Mouse (Mus musculus) heart, adult 9 months (tissue): ENCODE data around the gene Plcb3.

Experiments
- DNase-seq, 2 experiments: peaks; one replicate each; pipeline ENCODE4 v3.0.0; 2022; ENCODE audit warnings: low spot score in 2 of 2

Plcb3 gene

GRCm38 (mm10) chr19:6975537-6976521 lies at the start of gene Plcb3:
Plcb3 (minus strand) TSS chr19:6976470.
- peak in 1 of 2 experiments; percentile 63 for DNase-seq

DNA sequence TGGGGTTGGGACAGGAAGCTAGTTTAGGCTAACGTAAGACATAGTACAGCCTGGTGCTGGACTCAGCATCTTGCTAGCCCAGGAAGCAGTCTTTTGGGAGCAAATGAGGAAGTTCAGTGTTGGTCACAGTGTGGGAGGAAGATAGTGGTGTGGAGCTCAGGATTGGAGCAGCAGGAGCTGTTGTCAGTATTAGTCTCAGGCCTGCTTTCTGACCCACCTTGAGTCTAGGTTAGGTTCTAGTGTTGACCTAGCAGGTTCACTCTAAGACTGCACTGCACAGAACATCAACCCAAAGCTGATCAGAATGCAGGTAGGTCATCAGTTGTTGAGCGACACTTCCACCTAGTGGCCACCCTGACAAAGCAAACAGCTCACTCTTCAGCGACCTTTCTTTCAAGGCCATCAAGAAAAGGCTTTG lies 44.0 kb upstream of the Plcb3 start:
- peak; percentile 41 to 46 for DNase-seq

DNA sequence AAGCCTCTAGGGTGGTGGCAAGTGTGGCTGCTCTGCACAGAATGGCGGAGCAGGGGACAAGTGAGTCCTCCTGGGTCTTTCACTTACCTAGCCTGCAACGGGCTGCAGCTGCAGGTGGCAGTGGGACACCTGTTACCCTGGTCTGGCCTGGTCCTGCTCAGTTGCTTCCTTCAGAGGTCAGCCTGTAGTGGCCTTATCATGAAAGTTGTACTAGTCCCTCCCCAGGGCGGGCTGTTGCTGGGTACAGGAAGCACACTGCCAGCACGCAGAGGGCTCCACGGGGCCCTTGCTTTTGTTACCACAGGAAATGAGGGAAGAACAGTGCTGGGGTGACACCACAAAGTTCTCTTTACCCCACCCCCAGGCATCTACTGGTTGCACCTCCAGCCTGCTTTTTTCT lies 42.9 kb upstream of the Plcb3 start, which contains the start of gene Fermt3:
Gene Fermt3 (minus strand): TSS at position 279 of the 400 bp plus-strand sequence.
- peak; percentile 48 to 69 for DNase-seq

GRCm38 (mm10) chr19:7018546-7018945 lies 42.3 kb upstream of the Plcb3 start:
- DNase-seq = no peak

GRCm38 (mm10) chr19:7017541-7018457 lies 41.5 kb upstream of the Plcb3 start:
- no peak for DNase-seq

GRCm38 (mm10) chr19:7014481-7015135 lies 38.3 kb upstream of the Plcb3 start:
- no peak for DNase-seq

- no peak for DNase-seq
Measured at GRCm38 (mm10) chr19:7013984-7014383, 37.7 kb upstream of the Plcb3 start.

- no peak for DNase-seq
Measured at GRCm38 (mm10) chr19:7012426-7012825, 36.2 kb upstream of the Plcb3 start.

- no peak for DNase-seq
Measured at GRCm38 (mm10) chr19:7006892-7007593, 30.8 kb upstream of the Plcb3 start.

DNA sequence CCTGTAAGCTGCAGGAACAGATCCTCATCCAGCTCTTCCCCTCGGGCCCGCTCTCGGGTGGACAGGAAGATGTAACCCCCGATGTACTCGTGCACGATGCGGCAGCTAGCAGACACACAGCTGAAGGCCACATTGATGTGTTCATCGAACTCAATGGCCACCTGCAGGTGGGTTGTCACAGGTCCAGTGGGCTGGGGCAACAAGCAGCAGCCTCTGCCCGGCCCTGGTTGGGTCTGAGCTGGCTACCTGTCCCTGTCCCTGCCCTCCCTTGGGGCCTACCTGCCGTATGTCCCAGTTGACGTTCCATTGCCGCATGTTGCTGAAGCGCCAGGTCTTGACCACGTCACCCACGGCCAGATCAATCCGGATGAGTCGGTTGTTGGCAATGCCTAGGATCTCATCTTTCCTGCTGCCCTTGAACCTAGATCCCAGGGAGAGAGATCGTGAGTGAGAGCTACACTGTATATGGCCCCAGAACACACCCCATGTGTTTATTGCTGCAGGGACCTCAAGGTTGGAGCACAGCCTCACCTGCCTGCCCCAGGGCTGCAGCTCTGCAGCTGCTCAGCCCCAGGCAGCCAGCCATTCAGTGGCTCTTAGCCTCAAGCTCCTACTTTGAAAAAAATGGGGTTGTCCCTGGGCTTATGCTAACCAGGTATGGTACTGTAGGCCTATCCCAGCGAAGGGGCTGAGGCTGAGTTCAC lies 23.2 kb upstream of the Plcb3 start:
- DNase-seq = no peak

DNA sequence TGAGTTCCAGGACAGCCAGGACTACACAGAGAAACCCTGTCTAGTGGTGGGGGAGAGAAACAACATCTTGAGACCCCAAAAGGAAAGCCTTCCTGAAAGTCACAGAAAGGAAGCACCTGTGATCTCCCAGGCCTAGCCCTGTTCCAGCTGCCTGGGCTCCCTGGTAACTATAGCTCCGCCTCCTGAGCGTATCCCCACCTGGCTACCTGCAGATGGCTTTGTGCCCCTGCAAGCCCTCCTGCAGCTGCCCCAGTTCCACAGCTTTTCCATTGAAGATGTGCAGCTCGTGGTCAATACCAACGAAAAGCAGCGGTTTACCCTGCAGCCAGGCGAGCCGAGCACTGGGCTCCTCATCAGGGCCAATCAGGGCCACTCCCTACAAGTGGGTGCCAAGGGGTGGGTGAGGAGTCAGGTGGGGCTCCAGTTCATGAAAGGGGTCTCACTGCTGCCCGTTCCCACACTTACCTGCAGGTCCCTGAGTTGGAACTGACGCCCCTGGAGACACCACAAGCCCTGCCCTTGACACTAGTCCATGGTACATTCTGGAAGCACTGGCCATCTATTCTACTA lies 21.5 kb upstream of the Plcb3 start:
- no peak for DNase-seq

GRCm38 (mm10) chr19:6996006-6996405 lies 19.7 kb upstream of the Plcb3 start, which contains the start of the genes Nudt22 and Trpt1:
Nudt22 (minus strand) TSS chr19:6996117.
Trpt1 (plus strand) TSS chr19:6996131.
- peak; percentile 91 to 93 for DNase-seq

- DNase-seq = no peak
Measured at GRCm38 (mm10) chr19:6995255-6995991, 19.2 kb upstream of the Plcb3 start.

DNA sequence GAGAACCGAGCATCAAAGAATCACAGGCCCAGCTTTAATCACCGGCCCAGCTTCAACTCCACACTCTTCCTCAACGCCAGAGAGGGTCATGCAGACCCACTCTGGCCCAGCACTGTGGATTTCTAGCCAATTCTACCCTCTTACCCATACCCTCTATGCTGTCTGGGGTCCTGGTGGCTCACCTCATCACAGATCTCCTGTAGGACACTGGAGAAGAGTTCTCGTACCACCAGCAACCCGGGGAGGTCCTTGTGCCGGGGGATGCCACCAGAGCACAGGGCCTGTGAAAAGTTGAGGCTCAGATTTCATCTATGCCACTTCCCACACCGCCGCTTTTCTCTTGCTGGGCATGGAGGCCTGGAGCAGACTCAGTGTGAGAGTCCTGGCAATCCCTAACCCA lies 18.2 kb upstream of the Plcb3 start:
- DNase-seq = no peak

GRCm38 (mm10) chr19:6994002-6994401 lies 17.7 kb upstream of the Plcb3 start:
- no peak for DNase-seq

- no peak for DNase-seq
Measured at GRCm38 (mm10) chr19:6993011-6993770, 16.9 kb upstream of the Plcb3 start.

- DNase-seq = peak; percentile 97
Measured at GRCm38 (mm10) chr19:6992011-6992858, 16.0 kb upstream of the Plcb3 start, which contains the start of gene Dnajc4. Dnajc4 (minus strand) TSS chr19:6992572.
